In genomic region chr5:121593451-121594401, GRCm38 (mm10) we compare ENCODE assay signal across 8 mouse cellular contexts. TPM values are rescaled to one million over a fixed set of nuclear protein-coding genes. Genes with fewer than 3 reads are reported as not detected.
DNase-seq lines count a peak whose midpoint lies in the region; ATAC-seq and TF ChIP-seq lines count a peak whose summit lies in the region.

Gene Aldh2, minus strand, starts transcription at chr5:121593824.

- peak within 1 kb of the TSS; percentile 84 for H3K27ac ChIP-seq in forebrain, embryonic 10.5 days
- peak within 1 kb of the TSS; percentile 41 for H3K27ac ChIP-seq in heart, embryonic 15.5 days
- H3K27ac ChIP-seq in liver, embryonic 14.5 days, result peak within 1 kb of the TSS; percentile 90
- H3K27ac ChIP-seq in neural tube, embryonic 11.5 days (ENCODE audit: low read depth, low read length), result no peak within 1 kb of the TSS; the same call in 1 of the 2 replicates
- peak within 1 kb of the TSS; percentile 89 for H3K27ac ChIP-seq in stomach, postnatal 0 days (replicated peaks)

- peak; percentile 87 for ATAC-seq in CD4-positive, CD25-positive, alpha-beta regulatory T cell, adult 4 months
- ATAC-seq in heart, embryonic 15.5 days (replicated peaks; ENCODE audit: insufficient number of reproducible peaks, insufficient read depth, low FRiP score, low read depth), result peak; percentile 85
- peak; percentile 91 for ATAC-seq in liver, embryonic 14.5 days (ENCODE audit: insufficient read depth)
- ATAC-seq in neural tube, embryonic 11.5 days (ENCODE audit: insufficient read depth, low FRiP score, low TSS enrichment), result peak; percentile 79
- ATAC-seq in stomach, postnatal 0 days (ENCODE audit: low FRiP score, low TSS enrichment), result peak; percentile 88

- peak; percentile 59 for TF ChIP-seq CTCF in liver, embryonic 14.5 days (IDR thresholded peaks at IDR 0.05; ENCODE audit: low read depth)
- peak; percentile 49 for TF ChIP-seq CTCF in stomach, postnatal 0 days (IDR thresholded peaks at IDR 0.05; ENCODE audit: low read depth)

- H3K27me3 ChIP-seq in forebrain, embryonic 10.5 days (ENCODE audit: poor library complexity, severe bottlenecking), result peaks cover 7% of the 10 kb centered on the region
- H3K27me3 ChIP-seq in heart, embryonic 15.5 days, result no peaks in the 10 kb centered on the region
- no peaks in the 10 kb centered on the region for H3K27me3 ChIP-seq in liver, embryonic 14.5 days (ENCODE audit: control insufficient read depth, insufficient read depth, low read length)
- H3K27me3 ChIP-seq in neural tube, embryonic 11.5 days (ENCODE audit: control insufficient read depth, insufficient read depth, low read length), result 0 out of 2 replicates have a peak, but pooled peaks cover 2% of the 10 kb centered on the region
- H3K27me3 ChIP-seq in stomach, postnatal 0 days (ENCODE audit: control insufficient read depth, insufficient read depth, low read length), result no peaks in the 10 kb centered on the region

- peak within 1 kb of the TSS; percentile 64 for H3K9ac ChIP-seq in heart, embryonic 15.5 days
- peak within 1 kb of the TSS; percentile 83 for H3K9ac ChIP-seq in liver, embryonic 14.5 days (replicated peaks)
- peak within 1 kb of the TSS; percentile 78 for H3K9ac ChIP-seq in neural tube, embryonic 11.5 days (ENCODE audit: low read length)
- peak within 1 kb of the TSS; percentile 88 for H3K9ac ChIP-seq in stomach, postnatal 0 days (ENCODE audit: low read length)

- DNase-seq in c-Kit-negative CD71-positive TER-119-positive erythroid progenitor cells, embryonic 14.5 days (ENCODE audit: low read depth, low spot score), result peak; percentile 64
- DNase-seq in forebrain, embryonic 10.5 days (ENCODE audit: extremely low spot score, low spot score), result peak; percentile 82
- peak; percentile 94 to 97 for DNase-seq in kidney, postnatal 25 days
- peak; percentile 70 to 77 (median 77) for DNase-seq in liver, embryonic 14.5 days (ENCODE audit: low read depth in 3 of 3, low spot score in 3 of 3)
- peak; percentile 88 for DNase-seq in neural tube, embryonic 11.5 days (ENCODE audit: low spot score)
- DNase-seq in stomach, postnatal 0 days (ENCODE audit: low spot score), result peak; percentile 88

- peaks cover 29% of the 10 kb centered on the region for H3K4me1 ChIP-seq in forebrain, embryonic 10.5 days
- peaks cover 38% of the 10 kb centered on the region for H3K4me1 ChIP-seq in heart, embryonic 15.5 days (replicated peaks)
- H3K4me1 ChIP-seq in liver, embryonic 14.5 days (replicated peaks; ENCODE audit: control insufficient read depth in 2 of 2, insufficient read depth in 2 of 2, low read length in 1 of 2), result peaks cover 15 to 38% of the 10 kb centered on the region in 2 experiments
- H3K4me1 ChIP-seq in neural tube, embryonic 11.5 days (ENCODE audit: control insufficient read depth, insufficient read depth, low read length), result 0 out of 2 replicates have a peak, but pooled peaks cover 8% of the 10 kb centered on the region
- 0 out of 2 replicates have a peak, but pooled peaks cover 3% of the 10 kb centered on the region for H3K4me1 ChIP-seq in stomach, postnatal 0 days (replicated peaks; ENCODE audit: control insufficient read depth, insufficient read depth)

- H3K4me2 ChIP-seq in heart, embryonic 15.5 days, result peak within 1 kb of the TSS; percentile 89
- H3K4me2 ChIP-seq in liver, embryonic 14.5 days (ENCODE audit: low read depth), result peak within 1 kb of the TSS; percentile 93
- H3K4me2 ChIP-seq in neural tube, embryonic 11.5 days (ENCODE audit: low read depth), result peak within 1 kb of the TSS; percentile 97
- H3K4me2 ChIP-seq in stomach, postnatal 0 days (replicated peaks; ENCODE audit: low read depth), result peak within 1 kb of the TSS; percentile 94

- H3K4me3 ChIP-seq in forebrain, embryonic 10.5 days, result peak within 1 kb of the TSS; percentile 86
- H3K4me3 ChIP-seq in heart, embryonic 15.5 days, result peak within 1 kb of the TSS; percentile 61
- peak within 1 kb of the TSS; percentile 68 to 75 for H3K4me3 ChIP-seq in liver, embryonic 14.5 days (ENCODE audit: insufficient read depth in 1 of 2, low read depth in 2 of 2, low read length in 2 of 2)
- H3K4me3 ChIP-seq in neural tube, embryonic 11.5 days (ENCODE audit: low read depth, low read length), result peak within 1 kb of the TSS; percentile 72
- H3K4me3 ChIP-seq in stomach, postnatal 0 days (ENCODE audit: low read depth, low read length), result peak within 1 kb of the TSS; percentile 70

- no peaks in the 10 kb centered on the region for H3K36me3 ChIP-seq in forebrain, embryonic 10.5 days (replicated peaks)
- H3K36me3 ChIP-seq in heart, embryonic 15.5 days, result no peaks in the 10 kb centered on the region
- H3K36me3 ChIP-seq in liver, embryonic 14.5 days (replicated peaks; ENCODE audit: control insufficient read depth, insufficient read depth, low read depth), result no peaks in the 10 kb centered on the region
- H3K36me3 ChIP-seq in neural tube, embryonic 11.5 days (ENCODE audit: control insufficient read depth, insufficient read depth, low read length), result no peaks in the 10 kb centered on the region
- no peaks in the 10 kb centered on the region for H3K36me3 ChIP-seq in stomach, postnatal 0 days (ENCODE audit: control insufficient read depth, insufficient read depth, low read length)

- 4% methylated on average over 47 of the region's 47 CpGs for WGBS in forebrain, embryonic 10.5 days
- 4% methylated on average over 47 of the region's 47 CpGs for WGBS in heart, embryonic 15.5 days
- 2% methylated on average over 47 of the region's 47 CpGs for WGBS in liver, embryonic 14.5 days (ENCODE audit: insufficient replicate concordance)
- WGBS in neural tube, embryonic 11.5 days, result 3% methylated on average over 47 of the region's 47 CpGs
- WGBS in stomach, postnatal 0 days, result 3% methylated on average over 47 of the region's 47 CpGs

- no peaks in the 10 kb centered on the region for H3K9me3 ChIP-seq in forebrain, embryonic 10.5 days
- H3K9me3 ChIP-seq in heart, embryonic 15.5 days (replicated peaks), result no peaks in the 10 kb centered on the region
- H3K9me3 ChIP-seq in liver, embryonic 14.5 days (ENCODE audit: control insufficient read depth, low read length), result no peaks in the 10 kb centered on the region
- H3K9me3 ChIP-seq in neural tube, embryonic 11.5 days (ENCODE audit: control insufficient read depth, low read length), result no peaks in the 10 kb centered on the region
- no peaks in the 10 kb centered on the region for H3K9me3 ChIP-seq in stomach, postnatal 0 days (ENCODE audit: control insufficient read depth, low read length)

- 0 out of 2 replicates have a peak, but pooled peaks have one; percentile 12 for TF ChIP-seq EP300 in liver, embryonic 14.5 days (IDR thresholded peaks at IDR 0.05; ENCODE audit: low read depth)
- no peak for TF ChIP-seq EP300 in stomach, postnatal 0 days (optimal IDR thresholded peaks at IDR 0.05)

RNA-seq across cellular contexts. Expression of gene Aldh2, which starts in this region (rescaled TPM):
- 10 to 100 TPM in 1 of 2 experiments, 1 to 10 TPM in 1; 10.0 to 19.3 TPM for polyA plus RNA-seq in CD4-positive, CD25-positive, alpha-beta regulatory T cell, adult 4 months (2017; shearing (Covaris generic))
- polyA plus RNA-seq in forebrain, embryonic 10.5 days (2016; fragmentation: Nextera tagmentation; extraction: Ambion mirVana), result 125 TPM in 2 replicates
- 95.0 and 119 TPM in 2 replicates for polyA plus RNA-seq in heart, embryonic 15.5 days (2015; fragmentation: Nextera tagmentation; extraction: Ambion mirVana)
- 113 and 157 TPM in 2 replicates for polyA plus RNA-seq in liver, embryonic 14.5 days (2012; rRNA removed)
- polyA plus RNA-seq in liver, embryonic 14.5 days (2014; fragmentation: Nextera tagmentation; extraction: Ambion mirVana), result 48.1 and 61.7 TPM in 2 replicates
- 53.4 and 71.2 TPM in 2 replicates for polyA plus RNA-seq in neural tube, embryonic 11.5 days (2014; fragmentation: Nextera tagmentation; extraction: Ambion mirVana)
- polyA plus RNA-seq in stomach, postnatal 0 days (2015; fragmentation: Nextera tagmentation; extraction: Ambion mirVana), result 136 and 145 TPM in 2 replicates
